Mouse (Mus musculus): ENCODE measurements around the gene Bahcc1. TPM values are rescaled to one million over a fixed set of nuclear protein-coding genes. Genes with fewer than 3 reads are reported as not detected.

Gene Bahcc1
- polyA plus RNA-seq, 1 experiment from 2014 or later: 19.7 TPM

GRCm38 (mm10) chr11:120237166-120238131, 4.7 kb downstream of the Bahcc1 start:
- H3K4me1 ChIP-seq (ENCODE audit: control insufficient read depth, insufficient read depth, low read length): peaks cover 43% of the 10 kb centered on the region

GRCm38 (mm10) chr11:120238306-120238705, 5.6 kb downstream of the Bahcc1 start:
- WGBS: 2% methylated on average over 8 of the region's 8 CpGs
- Histone ChIP-seq H3K9ac (ENCODE audit: low read length) (peak overlapping the region; percentile 100), H3K4me1 (ENCODE audit: control insufficient read depth, insufficient read depth, low read length) (peaks cover 52% of the 10 kb centered on the region), H3K9me3 (ENCODE audit: control insufficient read depth, low read length) (no peaks in the 10 kb centered on the region), H3K27me3 (ENCODE audit: control insufficient read depth, insufficient read depth, low read length) (no peaks in the 10 kb centered on the region), H3K4me2 (ENCODE audit: low read depth) (peak overlapping the region; percentile 99), H3K4me3 (ENCODE audit: low read depth, low read length) (peak overlapping the region; percentile 97), H3K27ac (ENCODE audit: low read depth, low read length) (peak overlapping the region; percentile 98), H3K36me3 (ENCODE audit: control insufficient read depth, insufficient read depth, low read length) (no peaks in the 10 kb centered on the region)
- ATAC-seq (ENCODE audit: insufficient read depth, low FRiP score, low TSS enrichment): no peak
- DNase-seq (ENCODE audit: low spot score): peak; percentile 46

More at GRCm38 (mm10) chr11:120237166-120238131, 4.7 kb downstream of the Bahcc1 start:
- H3K9ac ChIP-seq (ENCODE audit: low read length): peak overlapping the region; percentile 100
- H3K27ac ChIP-seq (ENCODE audit: low read depth, low read length): peak overlapping the region; percentile 98
- H3K4me2 ChIP-seq (ENCODE audit: low read depth): peak overlapping the region; percentile 99
- no peaks in the 10 kb centered on the region for H3K36me3 ChIP-seq (ENCODE audit: control insufficient read depth, insufficient read depth, low read length)
- peak; percentile 72 for DNase-seq (ENCODE audit: low spot score)
- under 1% methylated on average over 88 of the region's 89 CpGs for WGBS
- no peaks in the 10 kb centered on the region for H3K9me3 ChIP-seq (ENCODE audit: control insufficient read depth, low read length)
- H3K4me3 ChIP-seq (ENCODE audit: low read depth, low read length): peak overlapping the region; percentile 97
- H3K27me3 ChIP-seq (ENCODE audit: control insufficient read depth, insufficient read depth, low read length): no peaks in the 10 kb centered on the region
- ATAC-seq (ENCODE audit: insufficient read depth, low FRiP score, low TSS enrichment): no peak

GRCm38 (mm10) chr11:120238751-120239359, 6.1 kb downstream of the Bahcc1 start:
- no peaks in the 10 kb centered on the region for H3K27me3 ChIP-seq (ENCODE audit: control insufficient read depth, insufficient read depth, low read length)
- peak overlapping the region; percentile 99 for H3K4me2 ChIP-seq (ENCODE audit: low read depth)
- peaks cover 57% of the 10 kb centered on the region for H3K4me1 ChIP-seq (ENCODE audit: control insufficient read depth, insufficient read depth, low read length)
- DNase-seq (ENCODE audit: low spot score) (peak; percentile 68), ATAC-seq (ENCODE audit: insufficient read depth, low FRiP score, low TSS enrichment) (no peak)
- 1% methylated on average over 7 of the region's 8 CpGs for WGBS
- H3K36me3 ChIP-seq (ENCODE audit: control insufficient read depth, insufficient read depth, low read length): no peaks in the 10 kb centered on the region
- H3K4me3 ChIP-seq (ENCODE audit: low read depth, low read length): peak overlapping the region; percentile 97
- H3K27ac ChIP-seq (ENCODE audit: low read depth, low read length): peak overlapping the region; percentile 98
- H3K9me3 ChIP-seq (ENCODE audit: control insufficient read depth, low read length): no peaks in the 10 kb centered on the region
- peak overlapping the region; percentile 100 for H3K9ac ChIP-seq (ENCODE audit: low read length)

GRCm38 (mm10) chr11:120239581-120239991, 6.8 kb downstream of the Bahcc1 start:
- peaks cover 64% of the 10 kb centered on the region for H3K4me1 ChIP-seq (ENCODE audit: control insufficient read depth, insufficient read depth, low read length)
- H3K27ac ChIP-seq (ENCODE audit: low read depth, low read length): peak overlapping the region; percentile 98
- H3K27me3 ChIP-seq (ENCODE audit: control insufficient read depth, insufficient read depth, low read length): no peaks in the 10 kb centered on the region
- no peaks in the 10 kb centered on the region for H3K36me3 ChIP-seq (ENCODE audit: control insufficient read depth, insufficient read depth, low read length)
- peak overlapping the region; percentile 97 for H3K4me3 ChIP-seq (ENCODE audit: low read depth, low read length)
- no peaks in the 10 kb centered on the region for H3K9me3 ChIP-seq (ENCODE audit: control insufficient read depth, low read length)
- DNase-seq (ENCODE audit: low spot score) (peak; percentile 57), ATAC-seq (ENCODE audit: insufficient read depth, low FRiP score, low TSS enrichment) (no peak)
- H3K9ac ChIP-seq (ENCODE audit: low read length): peak overlapping the region; percentile 100
- WGBS: 3% methylated on average over 9 of the region's 11 CpGs
- peak overlapping the region; percentile 99 for H3K4me2 ChIP-seq (ENCODE audit: low read depth)

- H3K36me3 ChIP-seq (ENCODE audit: control insufficient read depth, insufficient read depth, low read length): no peaks in the 10 kb centered on the region
- H3K27ac ChIP-seq (ENCODE audit: low read depth, low read length): peak overlapping the region; percentile 98
- 0% methylated on average over 10 of the region's 10 CpGs for WGBS
- H3K27me3 ChIP-seq (ENCODE audit: control insufficient read depth, insufficient read depth, low read length): no peaks in the 10 kb centered on the region
- H3K9ac ChIP-seq (ENCODE audit: low read length): peak overlapping the region; percentile 100
- H3K4me1 ChIP-seq (ENCODE audit: control insufficient read depth, insufficient read depth, low read length): peaks cover 69% of the 10 kb centered on the region
- no peaks in the 10 kb centered on the region for H3K9me3 ChIP-seq (ENCODE audit: control insufficient read depth, low read length)
- ATAC-seq (ENCODE audit: insufficient read depth, low FRiP score, low TSS enrichment): peak; percentile 8; the same call in 1 of the 2 replicates
- peak; percentile 89 for DNase-seq (ENCODE audit: low spot score)
- peak overlapping the region; percentile 99 for H3K4me2 ChIP-seq (ENCODE audit: low read depth)
- H3K4me3 ChIP-seq (ENCODE audit: low read depth, low read length): peak overlapping the region; percentile 97
These were observed 7.5 kb downstream of the Bahcc1 start for GRCm38 (mm10) chr11:120240206-120240605.

GRCm38 (mm10) chr11:120240941-120241890, 8.5 kb downstream of the Bahcc1 start:
- 8% methylated on average over 29 of the region's 29 CpGs for WGBS
- peak overlapping the region; percentile 99 for H3K4me2 ChIP-seq (ENCODE audit: low read depth)
- H3K4me1 ChIP-seq (ENCODE audit: control insufficient read depth, insufficient read depth, low read length): peaks cover 71% of the 10 kb centered on the region

GRCm38 (mm10) chr11:120241981-120242725, 9.4 kb downstream of the Bahcc1 start:
- 29% methylated on average over 6 of the region's 6 CpGs for WGBS
- Histone ChIP-seq H3K9me3 (ENCODE audit: control insufficient read depth, low read length) (no peaks in the 10 kb centered on the region), H3K9ac (ENCODE audit: low read length) (peak overlapping the region; percentile 20), H3K4me1 (ENCODE audit: control insufficient read depth, insufficient read depth, low read length) (peaks cover 76% of the 10 kb centered on the region), H3K27me3 (ENCODE audit: control insufficient read depth, insufficient read depth, low read length) (no peaks in the 10 kb centered on the region), H3K4me2 (ENCODE audit: low read depth) (peak overlapping the region; percentile 33), H3K27ac (ENCODE audit: low read depth, low read length) (peak overlapping the region; percentile 88), H3K36me3 (ENCODE audit: control insufficient read depth, insufficient read depth, low read length) (no peaks in the 10 kb centered on the region), H3K4me3 (ENCODE audit: low read depth, low read length) (no peak overlapping the region)
- DNase-seq (ENCODE audit: low spot score): no peak
- ATAC-seq (ENCODE audit: insufficient read depth, low FRiP score, low TSS enrichment): no peak

More at GRCm38 (mm10) chr11:120240941-120241890, 8.5 kb downstream of the Bahcc1 start:
- H3K4me3 ChIP-seq (ENCODE audit: low read depth, low read length): peak overlapping the region; percentile 22
- H3K27me3 ChIP-seq (ENCODE audit: control insufficient read depth, insufficient read depth, low read length): no peaks in the 10 kb centered on the region
- peak overlapping the region; percentile 100 for H3K9ac ChIP-seq (ENCODE audit: low read length)
- ATAC-seq (ENCODE audit: insufficient read depth, low FRiP score, low TSS enrichment) (no peak), DNase-seq (ENCODE audit: low spot score) (peak; percentile 70)
- H3K27ac ChIP-seq (ENCODE audit: low read depth, low read length): peak overlapping the region; percentile 72
- no peaks in the 10 kb centered on the region for H3K9me3 ChIP-seq (ENCODE audit: control insufficient read depth, low read length)
- H3K36me3 ChIP-seq (ENCODE audit: control insufficient read depth, insufficient read depth, low read length): no peaks in the 10 kb centered on the region

Measured in neural tube, embryonic 11.5 days (tissue).